Mouse (Mus musculus) cerebellum, adult 2 months (tissue): Measurements from ENCODE around the gene Ttpal.

Experiments used
- CTCF ChIP-seq: fragments of 200-500 bp; IDR thresholded peaks from 2 replicates; pipeline ENCODE4 v1.5.1; 2011; ENCODE audit warnings: low read depth, mild to moderate bottlenecking, control low read depth, low read length, moderate library complexity, borderline replicate concordance; ENCODE audit not compliant: insufficient read depth
- POLR2A ChIP-seq: fragments of 200-500 bp; IDR thresholded peaks from 2 replicates; pipeline ENCODE4 v1.6.1; 2011; ENCODE audit warnings: low read length, control low read depth, borderline replicate concordance; ENCODE audit not compliant: insufficient read depth

GRCm38 (mm10) chr2:163601712-163602100 is 408 bp upstream of the Ttpal start:
- TF ChIP-seq CTCF (no peak), POLR2A (no peak)
